Mouse (Mus musculus): ENCODE measurements around the gene Lrrtm3.

Lrrtm3 gene

GRCm38 (mm10) chr10:64041892-64042291, 48.2 kb downstream of the Lrrtm3 start:
- DNase-seq (ENCODE audit: low read depth) = no peak

GRCm38 (mm10) chr10:64041218-64041617, 48.9 kb downstream of the Lrrtm3 start:
- no peak for DNase-seq (ENCODE audit: low read depth)

GRCm38 (mm10) chr10:64039760-64040535, 50.1 kb downstream of the Lrrtm3 start:
- no peak for DNase-seq (ENCODE audit: low read depth)

- no peak for DNase-seq (ENCODE audit: low read depth)
Measured at GRCm38 (mm10) chr10:64030901-64031300, 59.2 kb downstream of the Lrrtm3 start.

DNA sequence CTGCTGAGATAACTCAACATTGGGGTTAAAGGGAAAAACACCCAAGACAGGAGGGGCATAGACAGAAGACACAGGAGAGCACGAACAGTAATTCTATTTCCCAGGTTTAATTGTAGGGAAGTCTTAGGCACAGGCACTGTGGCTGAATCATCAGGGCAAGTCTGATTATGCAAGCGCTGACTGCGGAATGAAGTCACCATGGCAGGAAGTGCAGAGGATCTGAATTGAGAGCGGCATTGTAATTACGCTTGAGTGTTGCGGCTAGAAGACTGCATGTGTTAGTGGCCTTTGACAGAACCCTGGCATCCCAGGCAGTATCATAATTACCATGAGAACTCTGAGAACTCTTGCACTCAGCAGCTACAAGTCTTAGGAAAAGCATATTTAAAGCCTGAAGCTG, 66.7 kb downstream of the Lrrtm3 start:
- DNase-seq (ENCODE audit: low read depth) = no peak

DNA sequence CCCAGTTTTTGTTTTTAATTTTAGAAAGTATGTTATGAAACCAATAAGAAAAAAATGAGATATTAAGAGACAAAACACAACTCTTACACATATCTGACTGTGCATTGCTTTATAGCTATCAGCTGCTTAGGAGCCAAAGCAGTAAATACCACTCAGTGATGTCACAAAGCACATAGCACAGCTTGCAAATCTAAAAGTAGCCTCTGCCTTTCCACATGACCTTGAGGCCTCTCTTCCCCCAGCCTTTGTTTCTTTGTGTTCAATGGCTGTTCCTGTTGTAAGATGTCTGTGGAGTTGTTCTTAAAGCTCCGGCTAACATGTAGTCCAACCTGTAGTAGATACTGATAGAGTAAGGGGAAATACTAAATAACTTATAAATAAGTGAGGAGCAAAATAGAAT, 69.7 kb downstream of the Lrrtm3 start:
- no peak for DNase-seq (ENCODE audit: low read depth)

GRCm38 (mm10) chr10:64001996-64002395, 88.1 kb downstream of the Lrrtm3 start:
- no peak for DNase-seq (ENCODE audit: low read depth)

GRCm38 (mm10) chr10:64001531-64001930, 88.5 kb downstream of the Lrrtm3 start:
- DNase-seq (ENCODE audit: low read depth) = no peak

- DNase-seq (ENCODE audit: low read depth) = no peak
Measured at GRCm38 (mm10) chr10:63994251-63994650, 95.8 kb downstream of the Lrrtm3 start.

- DNase-seq (ENCODE audit: low read depth) = no peak
Measured at GRCm38 (mm10) chr10:63985576-63985975, 104.5 kb downstream of the Lrrtm3 start.

DNA sequence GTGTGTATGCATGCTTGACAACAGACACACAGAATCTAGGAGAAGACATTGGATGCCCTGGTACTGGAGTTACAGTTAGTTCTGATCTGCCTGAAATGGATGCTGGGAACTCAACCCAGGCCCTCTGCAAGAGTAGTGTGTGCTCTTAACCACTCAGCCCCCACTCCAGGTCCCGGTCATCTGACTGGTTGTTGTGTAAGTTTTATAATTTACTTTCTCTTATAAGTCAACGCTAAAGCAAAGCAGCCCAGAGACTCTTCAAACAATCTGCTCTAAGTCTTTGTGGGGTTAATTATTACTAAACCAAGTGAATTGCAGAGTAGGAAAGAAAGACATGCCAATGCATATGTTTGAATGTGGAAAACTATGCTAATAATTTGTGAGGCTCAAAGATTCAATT, 110.7 kb downstream of the Lrrtm3 start:
- no peak for DNase-seq (ENCODE audit: low read depth)

GRCm38 (mm10) chr10:63978969-63979368, 111.1 kb downstream of the Lrrtm3 start:
- DNase-seq (ENCODE audit: low read depth) = no peak

- no peak for DNase-seq (ENCODE audit: low read depth)
Measured at GRCm38 (mm10) chr10:63978535-63978934, 111.5 kb downstream of the Lrrtm3 start.

DNA sequence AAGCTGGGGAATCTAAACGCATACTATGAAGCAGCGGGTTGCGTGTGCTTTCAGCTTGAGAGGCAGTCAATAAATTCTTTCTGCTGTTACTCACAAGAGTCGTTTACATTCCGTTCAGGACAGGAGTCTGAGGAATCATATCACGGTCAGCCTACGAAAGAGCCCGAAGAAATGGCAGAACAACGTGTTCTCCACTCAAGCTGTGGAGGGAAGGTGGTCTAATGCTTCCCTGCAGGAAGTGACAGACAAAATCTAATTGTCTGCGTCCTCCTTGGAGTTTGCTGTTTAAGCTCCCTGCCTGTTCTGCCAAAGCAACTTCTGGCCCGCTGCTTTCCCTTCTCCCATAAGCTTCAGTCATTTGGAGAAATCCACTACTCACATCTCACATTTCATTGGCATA, 112.0 kb downstream of the Lrrtm3 start:
- no peak for DNase-seq (ENCODE audit: low read depth)

DNA sequence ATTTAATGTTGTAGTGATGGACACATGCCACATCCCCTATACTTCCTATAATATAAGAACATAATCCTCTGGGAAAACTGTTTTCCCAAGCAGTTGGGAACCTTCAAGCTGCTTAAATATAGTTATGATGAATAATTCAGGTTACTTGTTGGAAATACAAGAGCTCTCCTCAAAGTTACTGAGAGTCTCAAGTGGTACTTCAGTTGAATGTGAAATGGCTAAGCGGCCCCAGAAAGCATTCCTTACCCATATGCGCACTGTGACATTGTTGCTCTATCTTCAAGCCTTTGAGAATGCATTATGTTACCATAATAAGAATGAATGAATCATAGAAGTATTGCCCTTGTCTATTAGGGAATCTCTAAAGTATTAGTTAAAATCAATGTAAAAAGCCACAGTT, 117.8 kb downstream of the Lrrtm3 start:
- no peak for DNase-seq (ENCODE audit: low read depth)

DNA sequence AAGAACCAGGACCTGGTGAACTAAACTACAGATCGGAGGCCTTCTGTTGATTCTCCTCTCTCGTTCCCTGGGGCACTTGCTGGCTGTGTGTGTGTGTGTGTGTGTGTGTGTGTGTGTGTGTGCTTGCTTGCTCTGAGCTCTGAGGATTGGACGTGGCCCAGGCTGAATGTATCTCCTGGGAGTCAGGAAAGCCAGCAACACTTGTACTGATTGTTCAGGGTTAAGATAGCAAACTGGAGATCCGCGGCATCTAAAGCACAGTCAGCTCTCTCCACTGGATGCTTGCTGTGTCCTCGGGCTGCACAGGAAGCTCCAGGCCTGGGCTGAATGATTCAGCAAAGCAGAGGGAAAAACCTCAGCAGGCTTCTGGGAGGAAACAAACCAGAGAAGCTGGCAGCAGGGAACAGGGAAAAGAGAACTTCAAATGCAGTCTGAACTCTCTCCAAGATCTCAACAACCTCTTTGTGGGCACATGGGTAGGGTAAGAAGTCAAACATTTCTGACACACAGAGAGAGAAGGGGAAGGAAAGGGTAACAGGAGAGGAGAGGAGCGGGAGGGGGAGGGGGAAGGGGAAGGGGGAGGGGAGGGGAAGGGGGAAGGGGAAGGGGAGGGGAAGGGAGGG, 135.7 kb downstream of the Lrrtm3 start:
- DNase-seq (ENCODE audit: low read depth) = no peak

DNA sequence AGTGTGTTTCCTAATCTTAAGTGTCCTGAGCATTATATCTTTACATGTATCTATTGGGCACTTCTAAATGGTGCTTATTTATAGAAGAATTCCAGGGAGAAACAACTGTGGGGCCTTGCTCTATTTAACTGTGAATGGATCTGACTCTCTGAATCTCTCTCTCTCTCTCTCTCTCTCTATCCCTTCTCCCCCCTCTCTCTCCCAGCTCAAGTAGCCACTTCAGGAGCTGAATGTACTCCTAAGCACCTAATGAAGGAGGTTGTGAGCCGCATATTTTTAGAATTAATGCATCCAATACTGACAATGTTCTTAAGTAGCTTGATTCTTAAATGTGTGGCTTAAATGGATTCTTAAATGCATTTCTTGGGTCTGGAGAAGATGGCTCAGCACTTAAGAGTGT, 138.6 kb downstream of the Lrrtm3 start:
- DNase-seq (ENCODE audit: low read depth) = no peak

- no peak for DNase-seq (ENCODE audit: low read depth)
Measured at GRCm38 (mm10) chr10:63950867-63951266, 139.2 kb downstream of the Lrrtm3 start.

GRCm38 (mm10) chr10:63947266-63947665, 142.8 kb downstream of the Lrrtm3 start:
- DNase-seq (ENCODE audit: low read depth) = no peak

GRCm38 (mm10) chr10:63945534-63945933, 144.5 kb downstream of the Lrrtm3 start:
- no peak for DNase-seq (ENCODE audit: low read depth)

DNA sequence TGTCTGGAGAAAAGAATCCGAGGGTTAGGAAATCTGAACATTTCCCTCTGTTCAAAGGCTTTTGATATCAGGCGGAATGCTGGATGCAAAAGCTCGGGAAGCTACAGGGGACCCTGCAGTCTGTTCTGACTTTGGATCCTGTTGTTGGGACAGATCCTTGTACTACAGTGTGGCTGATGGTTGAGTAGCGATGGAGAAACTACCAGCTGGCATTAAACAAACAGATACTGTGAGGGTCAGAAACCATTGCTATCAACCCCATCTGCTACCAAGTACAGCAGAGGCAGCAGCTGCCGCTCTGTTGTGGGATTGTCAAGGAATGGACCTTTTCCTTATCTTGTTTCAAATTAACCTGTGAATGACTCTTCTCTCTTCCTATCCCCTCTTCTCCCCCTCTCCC, 156.1 kb downstream of the Lrrtm3 start:
- no peak for DNase-seq (ENCODE audit: low read depth)

GRCm38 (mm10) chr10:63927334-63927733, 162.7 kb downstream of the Lrrtm3 start, which contains the start of gene Gm10118:
TSS of gene Gm10118 (minus strand) at chr10:63927434.
- no peak for DNase-seq (ENCODE audit: low read depth)

- no peak for DNase-seq (ENCODE audit: low read depth)
Measured at GRCm38 (mm10) chr10:63908878-63909277, 181.2 kb downstream of the Lrrtm3 start.

DNA sequence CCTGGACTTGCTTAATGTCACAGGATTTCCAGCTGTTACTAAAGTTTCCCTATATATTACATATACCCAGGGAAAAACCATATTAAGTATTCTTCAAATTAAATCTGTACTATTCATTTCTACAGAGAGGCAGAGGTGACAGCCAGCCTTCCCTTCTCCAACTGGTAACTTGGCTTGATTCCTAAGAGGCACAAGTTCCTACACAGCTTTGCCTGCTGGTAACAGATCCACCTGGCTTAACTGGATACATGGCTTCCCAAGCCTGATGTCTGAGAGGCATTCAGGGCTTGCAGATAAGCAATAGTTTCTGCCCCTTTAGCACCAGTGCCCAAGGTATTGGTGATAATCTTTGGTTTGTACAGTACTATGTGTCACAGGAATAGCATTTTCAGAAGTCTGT, 190.2 kb downstream of the Lrrtm3 start:
- no peak for DNase-seq (ENCODE audit: low read depth)
